Mouse (Mus musculus): ENCODE results near the gene Gtf2ird1. TPM values are rescaled to one million over a fixed set of nuclear protein-coding genes. Genes with fewer than 3 reads are reported as not detected.
A peak's percentile ranks its signal among the peaks of the same experiment; 100 is the strongest.
"Not testable (repeated sequence)": the region's sequence is repeated elsewhere in the genome, so short reads cannot be mapped to it uniquely, and the experiment has no call there.

Gtf2ird1 gene
- polyA plus RNA-seq, 1 experiment from 2014 or later, result 75.6 TPM

DNA sequence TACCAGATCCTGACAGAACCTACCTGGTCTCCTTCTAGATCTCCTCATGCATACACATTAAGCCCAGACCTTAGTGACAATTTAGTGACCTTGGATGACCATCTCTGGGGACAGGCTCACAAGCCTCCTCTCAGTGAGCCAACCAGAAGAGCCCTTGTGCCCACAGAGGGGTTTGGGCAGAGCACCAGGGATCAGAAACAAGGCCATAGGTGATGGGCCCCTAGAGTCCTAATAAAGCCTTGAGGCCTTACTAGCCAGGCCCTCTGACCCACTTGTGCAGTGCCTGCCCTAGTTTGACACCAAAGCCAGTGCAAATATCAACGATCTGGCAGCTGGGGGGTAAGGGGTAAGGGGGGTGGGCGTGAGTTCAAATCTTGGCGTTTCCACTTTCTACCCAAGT, 1.9 kb upstream of the Gtf2ird1 start:
- ATAC-seq (ENCODE audit: insufficient read depth, low FRiP score, low TSS enrichment), result no peak
- H3K27me3 ChIP-seq (ENCODE audit: control insufficient read depth, insufficient read depth, low read length), result no peaks in the 10 kb centered on the region
- 88% methylated on average over 3 of the region's 3 CpGs for WGBS

GRCm38 (mm10) chr5:134457371-134457770, 855 bp upstream of the Gtf2ird1 start:
- 92% methylated on average over 2 of the region's 2 CpGs for WGBS
- DNase-seq (ENCODE audit: low spot score) (no peak), ATAC-seq (ENCODE audit: insufficient read depth, low FRiP score, low TSS enrichment) (no peak)
- H3K9me3 ChIP-seq (ENCODE audit: control insufficient read depth, low read length), result no peaks in the 10 kb centered on the region
- no peaks in the 10 kb centered on the region for H3K36me3 ChIP-seq (ENCODE audit: control insufficient read depth, insufficient read depth, low read length)
- peaks cover 11% of the 10 kb centered on the region for H3K4me1 ChIP-seq (ENCODE audit: control insufficient read depth, insufficient read depth, low read length)
- H3K4me2 ChIP-seq (ENCODE audit: low read depth), result no peak overlapping the region
- H3K4me3 ChIP-seq (ENCODE audit: low read depth, low read length), result 0 out of 2 replicates have a peak overlapping the region, but pooled peaks have one; percentile 59
- no peak overlapping the region for H3K27ac ChIP-seq (ENCODE audit: low read depth, low read length)
- no peaks in the 10 kb centered on the region for H3K27me3 ChIP-seq (ENCODE audit: control insufficient read depth, insufficient read depth, low read length)
- H3K9ac ChIP-seq (ENCODE audit: low read length), result no peak overlapping the region

More for the DNA sequence above, 1.9 kb upstream of the Gtf2ird1 start:
- no peaks in the 10 kb centered on the region for H3K36me3 ChIP-seq (ENCODE audit: control insufficient read depth, insufficient read depth, low read length)
- no peak overlapping the region for H3K4me2 ChIP-seq (ENCODE audit: low read depth)
- no peak for DNase-seq (ENCODE audit: low spot score)
- H3K9me3 ChIP-seq (ENCODE audit: control insufficient read depth, low read length), result no peaks in the 10 kb centered on the region
- no peak overlapping the region for H3K27ac ChIP-seq (ENCODE audit: low read depth, low read length)
- H3K9ac ChIP-seq (ENCODE audit: low read length), result no peak overlapping the region
- peaks cover 11% of the 10 kb centered on the region for H3K4me1 ChIP-seq (ENCODE audit: control insufficient read depth, insufficient read depth, low read length)
- no peak overlapping the region for H3K4me3 ChIP-seq (ENCODE audit: low read depth, low read length)

DNA sequence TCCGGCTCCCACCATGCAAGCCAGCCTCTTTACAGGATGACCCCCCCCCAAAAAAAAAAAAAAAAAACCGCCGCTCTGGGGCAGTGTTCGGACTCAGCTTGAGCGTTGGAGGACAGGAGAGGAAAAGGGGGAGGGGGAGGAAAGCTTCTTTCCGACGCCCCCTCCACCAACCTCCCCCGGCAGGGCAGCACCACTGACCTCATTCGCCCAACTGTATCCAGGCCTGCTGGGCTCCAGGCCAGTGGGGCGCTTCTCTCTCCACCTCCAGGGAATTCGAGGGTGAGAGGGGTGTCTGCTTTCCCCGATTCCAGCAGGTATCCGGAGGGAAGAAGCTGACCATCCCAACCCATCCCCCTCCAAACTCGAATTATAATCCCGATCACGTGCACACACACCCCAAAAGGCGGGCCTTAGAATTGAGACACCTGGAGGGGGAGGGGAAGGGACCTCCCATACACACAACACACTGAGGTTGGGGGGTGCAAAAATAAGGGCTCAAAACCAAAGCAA, 547 bp downstream of the Gtf2ird1 start:
- ATAC-seq (ENCODE audit: insufficient read depth, low FRiP score, low TSS enrichment), result peak; percentile 70
- Histone ChIP-seq H3K4me2 (ENCODE audit: low read depth) (peak overlapping the region; percentile 78), H3K4me1 (ENCODE audit: control insufficient read depth, insufficient read depth, low read length) (peaks cover 11% of the 10 kb centered on the region), H3K27me3 (ENCODE audit: control insufficient read depth, insufficient read depth, low read length) (no peaks in the 10 kb centered on the region), H3K36me3 (ENCODE audit: control insufficient read depth, insufficient read depth, low read length) (no peaks in the 10 kb centered on the region; the same call in 1 of the 2 replicates), H3K9ac (ENCODE audit: low read length) (peak overlapping the region; percentile 88), H3K27ac (ENCODE audit: low read depth, low read length) (peak overlapping the region; percentile 76), H3K4me3 (ENCODE audit: low read depth, low read length) (peak overlapping the region; percentile 59), H3K9me3 (ENCODE audit: control insufficient read depth, low read length) (no peaks in the 10 kb centered on the region)
- WGBS, result 1% methylated on average over 17 of the region's 17 CpGs
- peak; percentile 67 for DNase-seq (ENCODE audit: low spot score)

GRCm38 (mm10) chr5:134455186-134455895, 1.2 kb downstream of the Gtf2ird1 start:
- no peaks in the 10 kb centered on the region for H3K27me3 ChIP-seq (ENCODE audit: control insufficient read depth, insufficient read depth, low read length)
- H3K4me1 ChIP-seq (ENCODE audit: control insufficient read depth, insufficient read depth, low read length), result peaks cover 11% of the 10 kb centered on the region
- ATAC-seq (ENCODE audit: insufficient read depth, low FRiP score, low TSS enrichment), result peak; percentile 63
- WGBS, result 4% methylated on average over 21 of the region's 21 CpGs
- DNase-seq (ENCODE audit: low spot score), result peak; percentile 64
- H3K9me3 ChIP-seq (ENCODE audit: control insufficient read depth, low read length), result no peaks in the 10 kb centered on the region
- no peak overlapping the region for H3K27ac ChIP-seq (ENCODE audit: low read depth, low read length)
- H3K4me3 ChIP-seq (ENCODE audit: low read depth, low read length), result peak overlapping the region; percentile 59
- peak overlapping the region; percentile 78 for H3K4me2 ChIP-seq (ENCODE audit: low read depth)
- H3K9ac ChIP-seq (ENCODE audit: low read length), result peak overlapping the region; percentile 88
- no peaks in the 10 kb centered on the region; the same call in 1 of the 2 replicates for H3K36me3 ChIP-seq (ENCODE audit: control insufficient read depth, insufficient read depth, low read length)

DNA sequence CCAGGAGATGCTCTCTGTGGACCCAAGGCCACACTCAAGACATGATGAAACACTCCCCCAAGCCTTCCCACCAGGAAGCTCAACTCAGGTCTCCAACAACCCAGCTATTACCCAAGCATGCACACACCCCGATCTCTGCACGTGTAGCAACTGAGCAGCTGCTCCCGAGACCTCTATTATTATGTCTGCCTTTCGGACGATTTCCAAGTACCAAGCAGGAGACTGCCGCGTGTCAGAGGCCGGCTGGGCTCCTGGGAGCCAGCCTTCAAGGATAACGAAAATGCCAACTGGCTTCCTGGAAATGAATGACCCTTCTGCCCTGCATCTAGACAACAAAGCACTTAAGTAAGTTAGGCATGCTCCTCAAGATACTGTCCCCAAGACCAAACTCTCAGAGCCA, 2.1 kb downstream of the Gtf2ird1 start:
- H3K9me3 ChIP-seq (ENCODE audit: control insufficient read depth, low read length), result no peaks in the 10 kb centered on the region
- H3K9ac ChIP-seq (ENCODE audit: low read length), result peak overlapping the region; percentile 88
- H3K36me3 ChIP-seq (ENCODE audit: control insufficient read depth, insufficient read depth, low read length), result no peaks in the 10 kb centered on the region; the same call in 1 of the 2 replicates
- H3K4me1 ChIP-seq (ENCODE audit: control insufficient read depth, insufficient read depth, low read length), result peaks cover 11% of the 10 kb centered on the region
- ATAC-seq (ENCODE audit: insufficient read depth, low FRiP score, low TSS enrichment) (no peak), DNase-seq (ENCODE audit: low spot score) (peak; percentile 10)
- 59% methylated on average over 9 of the region's 9 CpGs for WGBS
- no peak overlapping the region for H3K27ac ChIP-seq (ENCODE audit: low read depth, low read length)
- H3K4me3 ChIP-seq (ENCODE audit: low read depth, low read length), result peak overlapping the region; percentile 59
- peak overlapping the region; percentile 78 for H3K4me2 ChIP-seq (ENCODE audit: low read depth)
- no peaks in the 10 kb centered on the region for H3K27me3 ChIP-seq (ENCODE audit: control insufficient read depth, insufficient read depth, low read length)

GRCm38 (mm10) chr5:134453577-134453976, 2.9 kb downstream of the Gtf2ird1 start:
- H3K9me3 ChIP-seq (ENCODE audit: control insufficient read depth, low read length), result no peaks in the 10 kb centered on the region
- no peaks in the 10 kb centered on the region for H3K27me3 ChIP-seq (ENCODE audit: control insufficient read depth, insufficient read depth, low read length)
- WGBS, result 37% methylated on average over 1 of the region's 1 CpGs
- DNase-seq (ENCODE audit: low spot score) (no peak), ATAC-seq (ENCODE audit: insufficient read depth, low FRiP score, low TSS enrichment) (no peak)
- no peak overlapping the region for H3K4me2 ChIP-seq (ENCODE audit: low read depth)
- H3K27ac ChIP-seq (ENCODE audit: low read depth, low read length), result no peak overlapping the region
- H3K9ac ChIP-seq (ENCODE audit: low read length), result no peak overlapping the region
- no peaks in the 10 kb centered on the region; the same call in 1 of the 2 replicates for H3K36me3 ChIP-seq (ENCODE audit: control insufficient read depth, insufficient read depth, low read length)
- no peak overlapping the region for H3K4me3 ChIP-seq (ENCODE audit: low read depth, low read length)
- peaks cover 11% of the 10 kb centered on the region for H3K4me1 ChIP-seq (ENCODE audit: control insufficient read depth, insufficient read depth, low read length)

- not testable (repeated sequence) for H3K4me2 ChIP-seq (ENCODE audit: low read depth); H3K36me3 ChIP-seq (ENCODE audit: control insufficient read depth, insufficient read depth, low read length); DNase-seq (ENCODE audit: low spot score); H3K27me3 ChIP-seq (ENCODE audit: control insufficient read depth, insufficient read depth, low read length); ATAC-seq (ENCODE audit: insufficient read depth, low FRiP score, low TSS enrichment); H3K9me3 ChIP-seq (ENCODE audit: control insufficient read depth, low read length); H3K27ac ChIP-seq (ENCODE audit: low read depth, low read length); H3K9ac ChIP-seq (ENCODE audit: low read length); H3K4me1 ChIP-seq (ENCODE audit: control insufficient read depth, insufficient read depth, low read length); H3K4me3 ChIP-seq (ENCODE audit: low read depth, low read length)
- WGBS, result 99% methylated on average over 4 of the region's 4 CpGs
Measured at GRCm38 (mm10) chr5:134446755-134447154, 9.8 kb downstream of the Gtf2ird1 start.

DNA sequence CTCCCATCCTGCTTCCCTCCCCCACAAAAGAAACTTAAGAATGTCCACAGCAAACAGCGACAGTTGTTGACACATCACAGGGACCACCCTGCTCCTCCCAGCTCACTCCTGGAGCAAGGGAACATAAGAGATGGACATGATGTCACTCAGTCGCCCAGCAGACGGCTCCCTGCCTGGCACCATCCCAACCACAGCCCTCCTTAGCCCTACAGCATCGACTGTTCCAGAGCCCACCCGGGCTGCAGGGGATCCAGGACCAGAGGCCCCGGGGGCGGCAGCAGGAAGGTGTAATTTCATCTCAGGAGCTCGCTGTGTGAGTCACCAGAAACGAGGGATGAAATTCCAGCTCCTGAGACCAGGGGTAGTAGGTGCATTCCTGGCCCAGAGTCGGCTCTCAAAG, 10.6 kb downstream of the Gtf2ird1 start:
- WGBS, result 65% methylated on average over 10 of the region's 10 CpGs
- no peak overlapping the region for H3K9ac ChIP-seq (ENCODE audit: low read length)
- DNase-seq (ENCODE audit: low spot score), result peak; percentile 28
- peaks cover 5% of the 10 kb centered on the region; the same call in 1 of the 2 replicates for H3K4me1 ChIP-seq (ENCODE audit: control insufficient read depth, insufficient read depth, low read length)
- H3K27ac ChIP-seq (ENCODE audit: low read depth, low read length), result peak overlapping the region; percentile 44; the same call in 1 of the 2 replicates
- no peaks in the 10 kb centered on the region; the same call in none of the 2 replicates for H3K36me3 ChIP-seq (ENCODE audit: control insufficient read depth, insufficient read depth, low read length)
- no peak overlapping the region for H3K4me3 ChIP-seq (ENCODE audit: low read depth, low read length)
- no peaks in the 10 kb centered on the region for H3K27me3 ChIP-seq (ENCODE audit: control insufficient read depth, insufficient read depth, low read length)
- no peak for ATAC-seq (ENCODE audit: insufficient read depth, low FRiP score, low TSS enrichment)
- H3K4me2 ChIP-seq (ENCODE audit: low read depth), result no peak overlapping the region
- H3K9me3 ChIP-seq (ENCODE audit: control insufficient read depth, low read length), result no peaks in the 10 kb centered on the region

All from neural tube, embryonic 11.5 days (tissue).